Comparison of ENCODE assay signal across 8 mouse cellular contexts in genomic region chr2:163659431-163659830, GRCm38 (mm10). TPM values are rescaled to one million over a fixed set of nuclear protein-coding genes. Genes with fewer than 3 reads are reported as not detected.
DNase-seq lines count a peak whose midpoint lies in the region; ATAC-seq and TF ChIP-seq lines count a peak whose summit lies in the region.

No protein-coding gene starts in this region.

- WGBS in limb, embryonic 15.5 days = 72% methylated on average over 12 of the region's 12 CpGs
- WGBS in stomach, postnatal 0 days = 75% methylated on average over 12 of the region's 12 CpGs

- peak overlapping the region; percentile 65 for H3K4me2 ChIP-seq in limb, embryonic 15.5 days
- peak overlapping the region; percentile 51 for H3K4me2 ChIP-seq in stomach, postnatal 0 days (replicated peaks; ENCODE audit: low read depth)

- H3K9ac ChIP-seq in limb, embryonic 15.5 days = no peak overlapping the region
- H3K9ac ChIP-seq in stomach, postnatal 0 days (ENCODE audit: low read length) = no peak overlapping the region

- DNase-seq in embryo, embryonic 10.5 days (ENCODE audit: low spot score) = peak; percentile 19
- DNase-seq in embryo, embryonic 11 days = no peak
- peak; percentile 56 for DNase-seq in thymus, postnatal 14 days
- DNase-seq in thymus, postnatal 0 days (ENCODE audit: low spot score) = no peak
- DNase-seq in stomach, postnatal 0 days (ENCODE audit: low spot score) = no peak
- DNase-seq in ovary, postnatal 10 days (ENCODE audit: low spot score) = no peak
- DNase-seq in gastrocnemius, postnatal 36 days = no peak

- peak overlapping the region; percentile 81 for H3K4me3 ChIP-seq in limb, embryonic 15.5 days
- no peak overlapping the region for H3K4me3 ChIP-seq in stomach, postnatal 0 days (ENCODE audit: low read depth, low read length)

- TF ChIP-seq EP300 in stomach, postnatal 0 days (optimal IDR thresholded peaks at IDR 0.05) = no peak

- H3K27ac ChIP-seq in limb, embryonic 15.5 days = no peak overlapping the region
- H3K27ac ChIP-seq in stomach, postnatal 0 days (replicated peaks) = no peak overlapping the region; the same call in 1 of the 2 replicates

- TF ChIP-seq CTCF in stomach, postnatal 0 days (IDR thresholded peaks at IDR 0.05; ENCODE audit: low read depth) = no peak

- H3K27me3 ChIP-seq in limb, embryonic 15.5 days = no peaks in the 10 kb centered on the region
- no peaks in the 10 kb centered on the region for H3K27me3 ChIP-seq in stomach, postnatal 0 days (ENCODE audit: control insufficient read depth, insufficient read depth, low read length)

- H3K4me1 ChIP-seq in limb, embryonic 15.5 days = peaks cover 17% of the 10 kb centered on the region; the same call in 1 of the 2 replicates
- H3K4me1 ChIP-seq in stomach, postnatal 0 days (replicated peaks; ENCODE audit: control insufficient read depth, insufficient read depth) = no peaks in the 10 kb centered on the region

- H3K36me3 ChIP-seq in limb, embryonic 15.5 days = no peaks in the 10 kb centered on the region
- H3K36me3 ChIP-seq in stomach, postnatal 0 days (ENCODE audit: control insufficient read depth, insufficient read depth, low read length) = no peaks in the 10 kb centered on the region

- intact Hi-C loops in gastrocnemius, postnatal 36 days (cut with DNase I) = loop anchor here (2.0 to 5.0 kb wide), 3 partner anchors 33 to 59 kb away; partner anchors contain the start of gene Ttpal

- H3K9me3 ChIP-seq in limb, embryonic 15.5 days = no peaks in the 10 kb centered on the region
- H3K9me3 ChIP-seq in stomach, postnatal 0 days (ENCODE audit: control insufficient read depth, low read length) = no peaks in the 10 kb centered on the region

- ATAC-seq in limb, embryonic 15.5 days (ENCODE audit: insufficient number of reproducible peaks, low FRiP score, low TSS enrichment, low read depth) = no peak
- ATAC-seq in stomach, postnatal 0 days (ENCODE audit: low FRiP score, low TSS enrichment) = no peak

RNA-seq across cellular contexts. Expression of gene Pkig, which starts 1.2 kb away (rescaled TPM):
- 63.5 and 66.1 TPM in 2 replicates for polyA plus RNA-seq in thymus, postnatal 0 days (2015; fragmentation: Nextera tagmentation; extraction: Ambion mirVana)
- polyA plus RNA-seq in limb, embryonic 15.5 days (2015; fragmentation: Nextera tagmentation; extraction: Ambion mirVana) = 119 and 151 TPM in 2 replicates
- 60.9 and 66.3 TPM in 2 replicates for polyA plus RNA-seq in stomach, postnatal 0 days (2015; fragmentation: Nextera tagmentation; extraction: Ambion mirVana)
- total RNA-seq in gastrocnemius, postnatal 36 days (2021) = 10 to 100 TPM; 80.1 to 98.9 TPM

RNA-seq across cellular contexts. Expression of gene Serinc3, which starts 14.5 kb away (rescaled TPM):
- 74.1 and 74.4 TPM in 2 replicates for polyA plus RNA-seq in thymus, postnatal 0 days (2015; fragmentation: Nextera tagmentation; extraction: Ambion mirVana)
- polyA plus RNA-seq in limb, embryonic 15.5 days (2015; fragmentation: Nextera tagmentation; extraction: Ambion mirVana) = 40.3 and 41.3 TPM in 2 replicates
- polyA plus RNA-seq in stomach, postnatal 0 days (2015; fragmentation: Nextera tagmentation; extraction: Ambion mirVana) = 35.8 and 36.4 TPM in 2 replicates
- total RNA-seq in gastrocnemius, postnatal 36 days (2021) = 100 to 1,000 TPM; 101 to 136 TPM

RNA-seq across cellular contexts. Expression of gene Ttpal, which starts 57.3 kb away (rescaled TPM):
- 33.0 and 34.4 TPM in 2 replicates for polyA plus RNA-seq in thymus, postnatal 0 days (2015; fragmentation: Nextera tagmentation; extraction: Ambion mirVana)
- 40.3 and 42.8 TPM in 2 replicates for polyA plus RNA-seq in limb, embryonic 15.5 days (2015; fragmentation: Nextera tagmentation; extraction: Ambion mirVana)
- 19.9 and 20.8 TPM in 2 replicates for polyA plus RNA-seq in stomach, postnatal 0 days (2015; fragmentation: Nextera tagmentation; extraction: Ambion mirVana)
- total RNA-seq in gastrocnemius, postnatal 36 days (2021) = 1 to 10 TPM; 4.3 to 4.8 TPM

Comparison
In these comparisons a context has a peak if more than half of its experiments do, and no peak if none do; other contexts are left out.
1. DNase-seq: peak in embryo, embryonic 10.5 days (single experiment) and thymus, postnatal 14 days (single experiment); none in embryo, embryonic 11 days (single experiment), thymus, postnatal 0 days (single experiment), stomach, postnatal 0 days (single experiment), ovary, postnatal 10 days (single experiment) and gastrocnemius, postnatal 36 days (0 of 2).